Mouse (Mus musculus) limb, embryonic 13.5 days (tissue): ENCODE measurements around the gene Stam. TPM values are rescaled to one million over a fixed set of nuclear protein-coding genes. Genes with fewer than 3 reads are reported as not detected.
"Not testable (repeated sequence)": the region's sequence is repeated elsewhere in the genome, so short reads cannot be mapped to it uniquely, and the experiment has no call there.

Experiments
- ATAC-seq: fragments of 200-750 bp; cut with Nextera tagmentation; 2 replicates; pipeline ENCODE4 v1.8.0; 2017; ENCODE audit warnings: low read depth, moderate number of reproducible peaks, moderate TSS enrichment; ENCODE audit not compliant: low FRiP score
- H3K27ac ChIP-seq: fragments of 300-500 bp; sonication (generic); 2 replicates; pipeline ENCODE4 v1.5.1; 2015; ENCODE audit warnings: inconsistent platforms, mild to moderate bottlenecking, moderate library complexity
- H3K27me3 ChIP-seq: fragments of 300-500 bp; sonication (generic); 2 replicates; pipeline ENCODE4 v1.6.1; 2015; ENCODE audit warnings: mild to moderate bottlenecking, inconsistent platforms
- H3K36me3 ChIP-seq: fragments of 300-500 bp; sonication (generic); 2 replicates; pipeline ENCODE4 v1.6.1; 2015; ENCODE audit warnings: inconsistent platforms, mild to moderate bottlenecking, moderate library complexity
- H3K4me1 ChIP-seq: fragments of 300-500 bp; sonication (generic); 2 replicates; pipeline ENCODE4 v1.6.1; 2015; ENCODE audit warnings: inconsistent platforms
- H3K4me2 ChIP-seq: fragments of 300-500 bp; sonication (generic); replicated peaks from 2 replicates; pipeline ENCODE4 v1.6.1; 2015; ENCODE audit warnings: inconsistent platforms, mild to moderate bottlenecking, moderate library complexity
- H3K4me3 ChIP-seq: fragments of 300-500 bp; sonication (generic); 2 replicates; pipeline ENCODE4 v1.5.1; 2015; ENCODE audit warnings: moderate library complexity, mild to moderate bottlenecking, inconsistent platforms
- H3K9ac ChIP-seq: fragments of 300-500 bp; sonication (generic); 2 replicates; pipeline ENCODE4 v1.6.1; 2015; ENCODE audit warnings: mild to moderate bottlenecking, inconsistent platforms
- H3K9me3 ChIP-seq: fragments of 300-500 bp; sonication (generic); 2 replicates; pipeline ENCODE4 v1.6.1; 2016; ENCODE audit warnings: inconsistent platforms
- WGBS: fragments of 180-500 bp; shearing (Covaris S2); methylation state at CpG from one replicate; pipeline ENCODE4 v1.1.7; 2015; 5-methylcytosine and 5-hydroxymethylcytosine counted together
- polyA plus RNA-seq: library from polyadenylated mRNA; unstranded; fragments of >200 nt; fragmentation: Nextera tagmentation; extraction: Ambion mirVana; gene quantifications from 2 replicates; pipeline ENCODE4 v1.2.1, GENCODE M21; 2015

Stam gene
- polyA plus RNA-seq, 1 experiment from 2014 or later, result 82.2 TPM

GRCm38 (mm10) chr2:14065704-14066650, 7.9 kb upstream of the Stam start:
- Histone ChIP-seq H3K9me3 (no peaks in the 10 kb centered on the region), H3K27ac (no peak overlapping the region), H3K4me2 (no peak overlapping the region), H3K9ac (no peak overlapping the region), H3K36me3 (no peaks in the 10 kb centered on the region), H3K4me1 (no peaks in the 10 kb centered on the region), H3K27me3 (no peaks in the 10 kb centered on the region), H3K4me3 (no peak overlapping the region)
- WGBS, result 31% methylated on average over 2 of the region's 2 CpGs
- no peak for ATAC-seq

- Histone ChIP-seq H3K4me2 (no peak overlapping the region), H3K27me3 (no peaks in the 10 kb centered on the region), H3K9ac (no peak overlapping the region), H3K36me3 (no peaks in the 10 kb centered on the region), H3K4me1 (peaks cover 6% of the 10 kb centered on the region; the same call in 1 of the 2 replicates), H3K4me3 (no peak overlapping the region), H3K27ac (no peak overlapping the region), H3K9me3 (no peaks in the 10 kb centered on the region)
- ATAC-seq, result no peak
- WGBS, result 89% methylated on average over 2 of the region's 2 CpGs
These were observed 4.9 kb upstream of the Stam start for GRCm38 (mm10) chr2:14069027-14069426.

GRCm38 (mm10) chr2:14070466-14070865, 3.4 kb upstream of the Stam start:
- peaks cover 14% of the 10 kb centered on the region for H3K4me1 ChIP-seq
- H3K9ac ChIP-seq, result no peak overlapping the region
- H3K36me3 ChIP-seq, result no peaks in the 10 kb centered on the region
- ATAC-seq, result no peak
- no peak overlapping the region for H3K4me2 ChIP-seq
- no peak overlapping the region for H3K4me3 ChIP-seq
- WGBS, result 80% methylated on average over 8 of the region's 8 CpGs
- H3K9me3 ChIP-seq, result no peaks in the 10 kb centered on the region
- no peak overlapping the region for H3K27ac ChIP-seq
- H3K27me3 ChIP-seq, result no peaks in the 10 kb centered on the region

GRCm38 (mm10) chr2:14073008-14073361, 913 bp upstream of the Stam start:
- H3K27me3 ChIP-seq, result no peaks in the 10 kb centered on the region
- H3K36me3 ChIP-seq, result no peaks in the 10 kb centered on the region
- H3K4me3 ChIP-seq, result peak overlapping the region; percentile 86
- WGBS, result 17% methylated on average over 8 of the region's 8 CpGs
- ATAC-seq, result no peak
- H3K27ac ChIP-seq, result peak overlapping the region; percentile 91; the same call in 1 of the 2 replicates
- H3K9ac ChIP-seq, result peak overlapping the region; percentile 95
- H3K9me3 ChIP-seq, result no peaks in the 10 kb centered on the region
- H3K4me1 ChIP-seq, result peaks cover 23% of the 10 kb centered on the region
- peak overlapping the region; percentile 72 for H3K4me2 ChIP-seq

- no peak; the same call in 1 of the 2 replicates for ATAC-seq
- Histone ChIP-seq H3K9me3 (no peaks in the 10 kb centered on the region), H3K4me3 (peak overlapping the region; percentile 86), H3K27me3 (no peaks in the 10 kb centered on the region), H3K4me1 (peaks cover 23% of the 10 kb centered on the region), H3K4me2 (peak overlapping the region; percentile 72), H3K9ac (peak overlapping the region; percentile 95), H3K27ac (peak overlapping the region; percentile 91), H3K36me3 (no peaks in the 10 kb centered on the region)
- under 1% methylated on average over 30 of the region's 38 CpGs for WGBS
These were observed 463 bp downstream of the Stam start for GRCm38 (mm10) chr2:14074221-14074901.

GRCm38 (mm10) chr2:14078527-14078926, 4.6 kb downstream of the Stam start:
- H3K36me3 ChIP-seq, H3K27ac ChIP-seq, ATAC-seq, H3K9me3 ChIP-seq, H3K4me2 ChIP-seq, H3K27me3 ChIP-seq, H3K4me3 ChIP-seq, H3K9ac ChIP-seq: not testable (repeated sequence)
- H3K4me1 ChIP-seq, result peaks cover 18% of the 10 kb centered on the region
- WGBS, result 92% methylated on average over 9 of the region's 9 CpGs

GRCm38 (mm10) chr2:14100533-14100932, 26.6 kb downstream of the Stam start:
- ATAC-seq, result no peak
- Histone ChIP-seq H3K27ac (no peak overlapping the region), H3K36me3 (peaks cover 24% of the 10 kb centered on the region), H3K27me3 (no peaks in the 10 kb centered on the region), H3K4me1 (no peaks in the 10 kb centered on the region), H3K9me3 (peaks cover 10% of the 10 kb centered on the region; the same call in 1 of the 2 replicates), H3K4me2 (no peak overlapping the region), H3K4me3 (no peak overlapping the region), H3K9ac (no peak overlapping the region)

GRCm38 (mm10) chr2:14102603-14103002, 28.7 kb downstream of the Stam start:
- H3K27ac ChIP-seq, result no peak overlapping the region
- no peaks in the 10 kb centered on the region for H3K27me3 ChIP-seq
- H3K36me3 ChIP-seq, result peaks cover 14% of the 10 kb centered on the region
- H3K9me3 ChIP-seq, result no peaks in the 10 kb centered on the region
- ATAC-seq, result no peak
- H3K4me2 ChIP-seq, result no peak overlapping the region
- no peak overlapping the region for H3K4me3 ChIP-seq
- 87% methylated on average over 2 of the region's 2 CpGs for WGBS
- H3K9ac ChIP-seq, result no peak overlapping the region
- no peaks in the 10 kb centered on the region for H3K4me1 ChIP-seq

GRCm38 (mm10) chr2:14103924-14104323, 30.0 kb downstream of the Stam start:
- no peaks in the 10 kb centered on the region for H3K4me1 ChIP-seq
- no peak overlapping the region for H3K9ac ChIP-seq
- no peak overlapping the region for H3K4me2 ChIP-seq
- 76% methylated on average over 1 of the region's 1 CpGs for WGBS
- H3K27me3 ChIP-seq, result no peaks in the 10 kb centered on the region
- no peak overlapping the region for H3K27ac ChIP-seq
- H3K36me3 ChIP-seq, result peaks cover 20% of the 10 kb centered on the region
- no peak for ATAC-seq
- H3K4me3 ChIP-seq, result no peak overlapping the region
- no peaks in the 10 kb centered on the region for H3K9me3 ChIP-seq

GRCm38 (mm10) chr2:14107673-14108072, 33.8 kb downstream of the Stam start:
- Histone ChIP-seq H3K4me3 (no peak overlapping the region), H3K4me2 (no peak overlapping the region), H3K9me3 (no peaks in the 10 kb centered on the region), H3K9ac (no peak overlapping the region), H3K27me3 (no peaks in the 10 kb centered on the region), H3K27ac (no peak overlapping the region), H3K36me3 (peaks cover 18% of the 10 kb centered on the region), H3K4me1 (no peaks in the 10 kb centered on the region)
- no peak for ATAC-seq
- 88% methylated on average over 3 of the region's 3 CpGs for WGBS

GRCm38 (mm10) chr2:14126387-14126786, 52.5 kb downstream of the Stam start:
- WGBS, result 82% methylated on average over 6 of the region's 6 CpGs
- no peak for ATAC-seq
- Histone ChIP-seq H3K36me3 (peaks cover 24% of the 10 kb centered on the region), H3K4me2 (no peak overlapping the region), H3K27me3 (no peaks in the 10 kb centered on the region), H3K9me3 (no peaks in the 10 kb centered on the region), H3K4me1 (peaks cover 10% of the 10 kb centered on the region), H3K4me3 (no peak overlapping the region), H3K27ac (no peak overlapping the region), H3K9ac (no peak overlapping the region)

- peaks cover 35% of the 10 kb centered on the region for H3K36me3 ChIP-seq
- no peak overlapping the region for H3K4me2 ChIP-seq
- no peak overlapping the region for H3K9ac ChIP-seq
- H3K27ac ChIP-seq, result no peak overlapping the region
- H3K4me3 ChIP-seq, result no peak overlapping the region
- H3K9me3 ChIP-seq, result no peaks in the 10 kb centered on the region
- 53% methylated on average over 3 of the region's 3 CpGs for WGBS
- no peaks in the 10 kb centered on the region for H3K27me3 ChIP-seq
- ATAC-seq, result no peak
- H3K4me1 ChIP-seq, result peaks cover 10% of the 10 kb centered on the region
These were observed 53.7 kb downstream of the Stam start for GRCm38 (mm10) chr2:14127629-14128028.
